Mouse (Mus musculus) lung, adult 2 months (tissue): ENCODE data around the gene Olfr374. TPM values are rescaled to one million over a fixed set of nuclear protein-coding genes. Genes with fewer than 3 reads are reported as not detected.
A peak's percentile ranks its signal among the peaks of the same experiment; 100 is the strongest.

Source experiments
- DNase-seq: peaks from one replicate; pipeline ENCODE4 v3.0.0; 2022
- H3K4me1 ChIP-seq: fragments of 200-500 bp; 2 replicates; pipeline ENCODE4 v1.6.1; 2011; ENCODE audit warnings: low read length; ENCODE audit not compliant: control insufficient read depth, insufficient read depth
- H3K4me3 ChIP-seq: fragments of 200-500 bp; replicated peaks from 2 replicates; pipeline ENCODE3; 2011; ENCODE audit warnings: low read depth, mild to moderate bottlenecking, control low read depth, low read length; ENCODE audit errors: extremely low read depth
- CTCF ChIP-seq: fragments of 200-500 bp; IDR thresholded peaks from 2 replicates; pipeline ENCODE4 v1.5.1; 2011; ENCODE audit warnings: mild to moderate bottlenecking, low read length, control low read depth; ENCODE audit not compliant: insufficient read depth
- POLR2A ChIP-seq: fragments of 200-500 bp; IDR thresholded peaks from 2 replicates; pipeline ENCODE4 v1.6.1; 2011; ENCODE audit warnings: low read depth, mild to moderate bottlenecking, control low read depth, low read length, borderline replicate concordance; ENCODE audit errors: extremely low read depth
- WGBS: fragments of 180-500 bp; shearing (Covaris S2); methylation state at CpG from one replicate; pipeline ENCODE4 v1.1.7; 2018; 5-methylcytosine and 5-hydroxymethylcytosine counted together
- polyA plus RNA-seq: library from polyadenylated mRNA; depleted of rRNA; stranded (reverse); fragments of >200 nt; gene quantifications from 2 replicates; pipeline ENCODE4 v1.2.3, GENCODE M21; 2012

The Olfr374 gene
- polyA plus RNA-seq, 1 experiment = not detected

DNA sequence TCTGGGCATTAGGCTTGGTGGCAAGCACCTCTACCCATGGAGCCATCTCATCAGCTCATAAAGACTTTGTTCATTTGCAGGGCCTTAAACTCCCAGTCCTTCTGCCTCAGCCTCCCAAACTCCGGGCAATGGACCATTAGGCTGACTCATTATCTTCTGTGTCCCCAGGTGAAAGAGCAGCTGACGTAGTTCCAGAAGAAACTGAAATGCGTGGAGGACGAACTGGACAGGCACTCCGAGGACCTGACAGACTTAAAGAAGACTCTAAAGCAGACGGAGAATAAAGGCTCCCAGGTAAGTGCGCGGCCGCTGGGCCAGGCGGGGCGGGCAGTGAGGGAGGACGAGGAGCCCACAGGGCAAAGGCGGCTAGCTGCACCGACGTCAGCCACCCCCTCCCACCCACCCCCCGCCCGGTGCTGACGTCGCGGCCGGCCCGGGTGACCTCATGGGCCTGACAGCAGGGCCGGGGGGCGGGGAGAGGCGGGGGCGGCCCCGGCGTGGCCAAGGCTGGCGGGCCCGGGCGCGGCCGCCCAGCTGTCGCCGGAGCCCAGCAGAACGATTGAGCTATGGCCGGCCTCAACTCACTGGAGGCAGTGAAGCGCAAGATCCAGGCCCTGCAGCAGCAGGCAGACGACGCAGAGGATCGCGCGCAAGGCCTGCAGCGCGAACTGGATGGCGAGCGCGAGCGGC lies 28.1 kb downstream of the Olfr374 start, which contains the start of gene Tpm4:
Gene Tpm4, plus strand, starts transcription at position 220 of the 690 bp plus-strand sequence.
- WGBS = under 1% methylated on average over 46 of the region's 49 CpGs
- Histone ChIP-seq H3K4me1 (peaks cover 10% of the 10 kb centered on the region), H3K4me3 (peak within 1 kb of the TSS; percentile 90)
- peak; percentile 71 for DNase-seq
- no peak for TF ChIP-seq CTCF
- peak; percentile 83; the same call in 1 of the 2 replicates for TF ChIP-seq POLR2A

- Histone ChIP-seq H3K4me3 (peak overlapping the region; percentile 90), H3K4me1 (peaks cover 10% of the 10 kb centered on the region)
- WGBS = under 1% methylated on average over 61 of the region's 62 CpGs
- TF ChIP-seq POLR2A (no peak), CTCF (no peak)
- DNase-seq = peak; percentile 73
Observed at GRCm38 (mm10) chr8:72135446-72136301, 28.8 kb downstream of the Olfr374 start.

- Histone ChIP-seq H3K4me3 (peak overlapping the region; percentile 90), H3K4me1 (peaks cover 10% of the 10 kb centered on the region)
- WGBS = 1% methylated on average over 18 of the region's 18 CpGs
- no peak for TF ChIP-seq CTCF
- TF ChIP-seq POLR2A = peak; percentile 61; the same call in 1 of the 2 replicates
- DNase-seq = peak; percentile 59
Observed at GRCm38 (mm10) chr8:72136302-72136978, 29.6 kb downstream of the Olfr374 start.

DNA sequence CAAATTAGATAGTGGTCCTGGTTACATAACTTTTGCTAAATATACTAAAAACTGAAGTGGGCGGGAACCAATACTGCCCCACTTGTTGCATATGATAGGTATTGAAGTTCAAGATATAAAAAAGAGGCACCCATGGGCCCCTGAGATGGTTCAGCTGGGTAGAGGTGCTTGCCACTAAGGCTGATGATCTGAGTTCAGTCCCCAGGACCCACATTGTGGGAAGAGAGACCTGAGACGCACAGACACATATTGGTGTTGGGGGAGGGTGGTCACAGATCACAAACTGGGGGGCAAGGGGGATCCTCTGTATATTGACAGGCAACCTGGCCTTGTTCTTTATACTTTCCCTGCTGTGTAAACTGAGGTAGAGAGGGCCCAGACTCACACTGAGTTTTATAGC lies 30.6 kb downstream of the Olfr374 start:
- Histone ChIP-seq H3K4me1 (peaks cover 12% of the 10 kb centered on the region), H3K4me3 (no peak overlapping the region)
- DNase-seq = no peak
- TF ChIP-seq CTCF (no peak), POLR2A (no peak)
- WGBS = 79% methylated on average over 2 of the region's 2 CpGs

DNA sequence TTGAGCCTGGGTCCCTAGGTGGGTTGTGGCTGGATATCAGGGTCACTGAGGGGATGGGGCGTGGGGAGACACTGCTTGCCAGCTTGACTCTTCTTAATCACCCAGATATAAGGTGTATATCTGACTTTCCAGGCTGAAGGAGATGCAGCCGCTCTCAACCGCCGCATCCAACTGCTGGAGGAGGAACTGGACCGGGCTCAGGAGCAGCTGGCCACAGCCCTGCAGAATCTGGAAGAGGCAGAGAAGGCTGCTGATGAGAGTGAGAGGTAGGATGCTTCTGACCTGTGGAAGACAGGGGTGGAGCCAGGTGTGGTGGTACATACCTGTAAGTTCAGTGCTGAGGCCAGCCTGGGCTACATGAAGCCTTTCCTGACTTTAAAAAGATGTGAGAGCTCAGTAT lies 31.6 kb downstream of the Olfr374 start:
- no peak overlapping the region for H3K4me3 ChIP-seq
- DNase-seq = no peak
- 97% methylated on average over 5 of the region's 5 CpGs for WGBS
- TF ChIP-seq CTCF (no peak), POLR2A (no peak)
- peaks cover 9% of the 10 kb centered on the region for H3K4me1 ChIP-seq

DNA sequence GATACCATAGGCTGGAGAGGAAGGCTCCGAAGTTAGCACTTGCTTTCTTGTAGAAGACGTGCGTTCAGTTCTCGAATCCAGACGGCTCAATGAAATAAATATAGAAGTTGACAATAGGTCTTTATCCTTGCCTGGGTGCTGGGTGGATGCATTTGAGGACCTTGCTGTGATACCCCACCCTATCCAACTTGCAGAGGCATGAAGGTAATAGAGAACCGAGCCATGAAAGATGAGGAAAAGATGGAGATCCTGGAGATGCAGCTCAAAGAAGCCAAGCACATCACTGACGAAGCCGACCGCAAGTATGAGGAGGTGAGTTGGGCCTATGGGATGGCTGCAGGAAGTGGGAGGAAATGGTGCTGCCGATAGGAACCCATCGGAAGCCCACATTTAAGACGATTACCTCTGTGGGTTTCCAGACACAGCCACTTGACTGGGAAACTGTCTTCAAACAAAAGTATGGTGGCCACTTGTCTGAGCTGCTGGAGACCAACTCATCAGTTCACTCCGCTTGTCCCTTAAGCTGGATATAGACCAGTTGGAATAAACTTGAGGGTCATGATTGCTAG lies 36.5 kb downstream of the Olfr374 start:
- TF ChIP-seq POLR2A (no peak), CTCF (no peak)
- no peak for DNase-seq
- Histone ChIP-seq H3K4me3 (no peak overlapping the region), H3K4me1 (peaks cover 9% of the 10 kb centered on the region)
- 87% methylated on average over 13 of the region's 13 CpGs for WGBS

- peaks cover 9% of the 10 kb centered on the region for H3K4me1 ChIP-seq
- DNase-seq = no peak
- TF ChIP-seq POLR2A (no peak), CTCF (no peak)
- no peak overlapping the region for H3K4me3 ChIP-seq
- 76% methylated on average over 5 of the region's 5 CpGs for WGBS
Observed at GRCm38 (mm10) chr8:72144345-72144975, 37.6 kb downstream of the Olfr374 start.

- no peak for TF ChIP-seq POLR2A
- TF ChIP-seq CTCF = no peak
- DNase-seq = no peak
- 70% methylated on average over 3 of the region's 3 CpGs for WGBS
- no peak overlapping the region for H3K4me3 ChIP-seq
- peaks cover 9% of the 10 kb centered on the region for H3K4me1 ChIP-seq
Observed at GRCm38 (mm10) chr8:72145511-72145910, 38.7 kb downstream of the Olfr374 start.
